Mouse (Mus musculus) thymus, postnatal 25 days (tissue): Measurements from ENCODE around the gene Ntm.

Source experiments
- DNase-seq: peaks from one replicate; pipeline ENCODE4 v3.0.0; 2022

Gene Ntm

DNA sequence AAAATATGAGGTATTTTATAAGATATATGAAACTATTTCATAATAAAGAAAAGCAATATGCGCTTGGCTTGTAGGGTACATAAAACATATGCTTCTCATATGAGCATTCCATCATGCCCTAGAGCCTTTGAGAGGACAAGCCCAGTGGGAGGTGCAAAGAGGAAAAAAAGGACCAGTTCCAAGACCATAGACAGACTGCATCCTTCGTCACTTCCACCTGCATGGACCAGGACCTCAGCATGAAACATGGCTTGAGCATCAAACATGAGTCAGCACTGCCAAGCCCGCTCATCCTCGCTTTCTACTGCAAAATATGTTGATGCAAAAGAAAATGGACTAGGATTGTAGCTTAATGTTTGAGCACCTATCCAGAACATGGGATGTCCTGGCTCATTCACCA is 569.8 kb downstream of the Ntm start:
- no peak for DNase-seq

DNA sequence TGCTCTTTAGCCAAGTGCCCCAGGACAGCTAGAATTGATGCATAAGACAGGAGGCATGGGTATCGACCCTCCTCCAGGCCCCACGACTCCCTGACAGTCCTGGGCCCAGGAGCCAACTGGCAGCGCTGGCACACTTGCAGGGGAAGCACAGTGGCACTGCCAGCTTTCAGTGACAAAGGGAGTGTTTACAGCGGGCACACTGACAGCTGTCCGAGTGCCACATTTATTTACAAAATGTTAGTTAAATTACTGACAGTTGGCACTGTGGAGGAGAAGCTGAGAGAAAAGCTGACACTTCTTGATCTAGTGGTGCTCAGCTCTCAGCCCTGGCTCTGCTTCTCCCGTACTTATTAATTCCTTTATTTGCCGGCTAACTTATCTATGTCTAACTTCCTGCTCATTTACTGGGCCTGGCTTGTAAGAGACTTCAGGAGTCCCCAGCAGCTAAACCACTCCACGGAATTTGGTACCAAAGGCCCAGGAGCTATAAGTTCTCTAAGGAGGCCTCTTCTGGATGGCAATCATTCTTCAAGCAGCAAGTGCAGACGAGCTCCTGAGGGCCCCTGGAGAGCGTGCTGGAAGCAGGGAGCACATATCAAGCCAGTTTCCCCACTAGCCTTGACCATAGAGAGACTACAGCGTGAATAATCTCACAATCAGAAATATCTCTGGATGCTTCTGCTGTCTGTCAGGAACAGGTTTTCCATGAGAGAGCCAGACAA is 572.0 kb downstream of the Ntm start:
- no peak for DNase-seq

DNA sequence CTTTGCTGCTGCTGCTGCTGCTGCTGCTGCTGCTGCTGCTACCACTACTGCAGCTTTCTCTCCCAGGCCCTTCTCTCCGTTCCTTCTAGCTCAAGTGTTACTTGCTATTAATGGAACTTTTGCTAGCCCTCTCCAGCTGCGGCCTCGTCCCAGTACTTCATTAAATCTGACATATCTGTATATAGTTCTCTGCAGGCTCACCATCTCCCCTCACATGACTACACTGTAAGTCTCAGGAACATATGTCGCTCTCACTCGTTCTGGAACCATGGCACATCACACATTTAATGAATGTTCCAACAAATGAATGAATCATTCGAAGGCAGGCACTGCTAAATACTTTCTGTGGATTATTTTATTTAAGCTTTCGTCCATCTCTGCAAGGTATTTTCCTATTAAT is 573.7 kb downstream of the Ntm start:
- no peak for DNase-seq

DNA sequence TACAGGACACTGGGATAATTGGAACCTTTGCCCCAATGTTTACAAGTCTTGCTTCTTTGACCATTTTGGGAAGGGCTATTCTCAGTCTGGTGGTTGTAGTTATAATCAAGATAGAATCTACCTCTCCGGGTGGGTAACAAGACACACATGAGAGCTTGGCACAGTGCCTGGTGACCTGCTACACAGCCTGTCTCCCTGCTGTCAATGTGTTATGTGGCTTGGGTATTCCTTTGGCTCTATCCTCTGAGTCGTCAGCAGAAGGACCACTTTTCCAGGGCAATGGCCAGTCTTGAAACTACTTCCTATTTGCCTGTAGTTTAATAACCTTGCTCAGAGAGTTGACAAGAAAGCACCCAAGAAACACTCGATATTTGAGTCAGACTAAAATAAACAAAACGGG is 575.8 kb downstream of the Ntm start:
- no peak for DNase-seq

DNA sequence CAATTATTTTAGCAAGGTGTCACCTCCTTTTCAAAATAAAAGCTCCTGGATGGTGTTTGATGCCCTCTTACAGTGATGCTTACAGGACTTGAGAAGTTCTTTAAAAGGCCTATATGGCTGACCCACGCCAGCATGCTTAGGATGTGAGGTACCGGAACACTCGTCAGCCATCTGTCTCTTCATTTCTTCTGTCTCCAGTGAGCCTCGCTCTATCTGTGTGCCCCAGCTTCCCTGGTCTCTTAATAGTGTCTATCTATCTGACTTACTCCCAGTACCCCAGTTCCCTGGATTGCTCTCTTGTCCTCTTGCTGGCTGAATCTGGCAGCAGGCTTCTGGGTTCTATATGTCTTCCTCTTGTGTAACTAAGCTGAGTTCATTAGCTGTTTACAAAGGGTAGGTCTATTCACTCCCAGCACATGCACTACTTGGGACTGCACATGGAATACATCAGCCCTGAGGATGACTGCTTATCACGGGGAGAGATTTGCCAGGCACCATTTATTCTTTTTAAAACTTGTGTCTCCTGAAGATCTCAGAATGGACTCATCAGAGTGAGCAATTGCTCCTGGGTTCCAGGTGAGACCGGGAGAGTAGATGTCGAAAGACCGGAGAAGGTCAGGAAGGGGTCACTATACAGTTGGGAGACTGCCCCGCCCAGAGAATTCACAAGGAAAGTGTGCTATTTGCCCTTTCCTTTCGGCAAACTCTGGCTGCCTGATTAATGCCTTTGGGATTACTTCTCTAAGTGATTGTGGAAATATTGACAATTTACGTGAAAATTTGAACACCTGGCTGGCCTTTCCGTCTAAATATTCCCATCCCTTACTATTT is 585.6 kb downstream of the Ntm start:
- DNase-seq, result no peak

DNA sequence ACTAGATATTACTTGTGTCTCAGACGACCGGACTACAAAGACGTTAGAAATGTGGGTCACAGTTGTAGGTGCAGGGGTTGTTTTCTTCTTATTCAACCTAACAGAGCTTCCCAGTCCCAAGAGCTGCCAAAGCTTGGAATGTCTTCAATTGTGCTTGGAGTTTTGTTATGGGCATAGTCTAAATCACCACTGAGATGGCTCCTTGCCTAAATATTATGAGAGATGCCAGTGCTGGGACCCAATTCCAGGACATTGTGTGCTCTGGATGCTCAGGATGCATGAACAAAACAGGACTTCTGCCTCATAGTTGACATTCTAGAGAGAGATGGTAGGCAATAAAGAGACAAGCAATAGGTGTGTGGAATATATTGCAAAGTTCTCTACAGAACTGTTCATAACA is 591.6 kb downstream of the Ntm start:
- DNase-seq, result no peak

DNA sequence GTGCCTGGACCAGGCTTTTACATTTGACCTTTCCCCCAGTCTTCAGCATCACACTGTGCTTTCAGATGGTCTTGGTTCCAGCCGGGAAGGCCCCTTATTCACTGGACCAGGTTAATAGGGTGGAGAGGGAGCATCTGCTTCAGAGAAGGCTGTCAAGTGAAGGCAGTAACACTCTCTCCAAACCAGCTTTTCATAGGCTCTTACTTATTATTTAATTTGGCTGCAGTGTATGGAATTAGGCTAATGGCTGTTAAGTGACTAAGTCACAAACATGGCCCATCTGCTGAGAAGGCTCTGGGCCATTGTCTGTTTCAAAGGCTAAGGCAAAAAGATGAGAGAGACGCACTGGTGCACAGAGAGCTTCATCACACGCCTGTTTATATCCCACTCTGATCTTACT is 593.3 kb downstream of the Ntm start:
- DNase-seq, result no peak

DNA sequence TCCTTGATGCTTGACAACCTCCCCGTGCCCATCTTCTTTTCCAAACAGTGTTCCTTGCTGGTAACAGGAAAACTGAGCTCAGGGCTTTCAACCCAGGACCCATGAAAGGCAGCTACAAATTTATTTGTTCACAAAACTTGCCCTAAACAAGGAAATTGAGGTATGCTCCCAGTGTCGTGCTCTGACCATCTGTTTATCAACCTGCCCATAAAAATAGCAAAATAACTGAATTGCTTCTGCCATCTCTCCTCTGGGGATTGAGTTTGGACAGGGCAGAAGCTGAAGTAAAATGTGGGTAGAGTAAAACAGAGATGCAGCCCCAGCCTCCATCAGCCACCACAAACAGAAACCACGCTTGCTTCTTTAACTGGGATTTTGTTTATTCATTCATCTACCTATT is 594.6 kb downstream of the Ntm start:
- no peak for DNase-seq

DNA sequence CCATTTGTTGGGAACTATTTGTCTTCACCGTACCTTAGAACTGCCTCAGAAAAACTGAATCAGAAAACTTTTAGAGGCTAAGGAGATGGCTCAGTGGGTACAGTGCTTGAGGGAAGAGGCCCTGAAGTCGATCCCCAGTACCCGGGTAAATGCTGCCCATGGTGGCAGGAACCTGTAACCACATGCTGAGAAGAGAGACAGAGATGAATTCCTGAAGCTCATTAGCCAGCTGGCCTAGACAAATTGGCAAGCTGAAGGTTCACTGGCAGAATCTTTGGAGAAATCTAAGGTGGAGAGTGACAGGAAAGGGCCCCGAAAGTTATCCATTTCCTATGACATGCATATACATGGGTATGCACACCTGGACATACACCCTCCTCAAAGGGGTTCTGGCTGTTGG is 605.1 kb downstream of the Ntm start:
- DNase-seq, result no peak

DNA sequence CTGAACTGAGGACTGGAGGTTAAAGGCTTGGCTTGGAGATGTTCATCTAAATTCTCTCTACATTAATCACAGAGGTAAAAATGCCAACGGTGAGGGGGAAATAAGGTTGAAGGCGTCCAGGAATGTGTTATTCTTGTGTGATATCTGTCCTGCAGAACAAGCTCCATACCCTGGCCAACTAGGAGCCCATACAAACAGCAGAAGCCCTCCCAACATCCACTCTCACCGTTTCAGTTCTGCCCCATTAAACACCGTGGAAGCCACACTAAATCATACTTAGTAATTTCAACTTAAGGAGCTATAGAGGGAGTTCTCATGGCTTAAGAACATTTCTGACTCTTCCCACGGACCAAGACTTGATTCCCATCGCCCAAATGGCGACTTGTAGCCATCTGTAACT is 620.6 kb downstream of the Ntm start:
- no peak for DNase-seq

DNA sequence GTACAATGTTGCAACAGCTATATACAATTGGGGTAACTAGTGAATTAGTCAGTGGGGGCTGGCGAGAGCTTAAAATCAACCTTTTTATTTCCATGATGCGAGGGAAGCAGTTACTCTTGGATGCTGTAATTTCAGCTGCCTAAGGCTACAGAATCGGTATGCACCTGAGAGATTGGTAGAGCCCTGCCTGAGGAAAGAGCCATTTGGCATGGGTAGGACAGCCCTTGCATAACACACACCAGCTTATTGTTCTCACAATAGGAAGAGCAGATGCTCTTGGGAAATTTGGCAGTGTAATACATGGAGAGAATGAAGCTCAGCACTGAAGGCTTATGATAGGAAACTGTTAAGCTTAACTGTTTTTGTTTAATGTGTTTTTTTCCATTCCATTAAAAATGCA is 621.6 kb downstream of the Ntm start:
- DNase-seq, result no peak

DNA sequence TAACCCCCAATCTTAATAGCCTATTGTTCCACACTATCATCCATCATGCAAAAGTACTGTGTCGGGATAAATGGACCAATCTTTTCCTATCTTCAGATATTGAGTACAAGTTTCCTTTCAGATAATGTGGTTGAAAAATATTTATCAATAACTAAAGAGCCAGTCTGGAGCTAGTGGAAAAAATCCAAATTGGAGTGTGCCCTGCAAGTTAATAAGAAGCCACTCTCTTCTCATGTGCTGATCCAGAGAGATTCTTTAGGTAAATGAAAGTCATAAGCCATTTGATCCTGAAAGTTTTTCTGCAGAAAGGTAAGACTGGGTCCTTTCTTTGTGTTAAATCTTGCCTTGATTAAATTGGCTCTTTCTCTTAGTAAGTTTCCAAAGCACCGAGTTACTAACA is 627.3 kb downstream of the Ntm start:
- no peak for DNase-seq

DNA sequence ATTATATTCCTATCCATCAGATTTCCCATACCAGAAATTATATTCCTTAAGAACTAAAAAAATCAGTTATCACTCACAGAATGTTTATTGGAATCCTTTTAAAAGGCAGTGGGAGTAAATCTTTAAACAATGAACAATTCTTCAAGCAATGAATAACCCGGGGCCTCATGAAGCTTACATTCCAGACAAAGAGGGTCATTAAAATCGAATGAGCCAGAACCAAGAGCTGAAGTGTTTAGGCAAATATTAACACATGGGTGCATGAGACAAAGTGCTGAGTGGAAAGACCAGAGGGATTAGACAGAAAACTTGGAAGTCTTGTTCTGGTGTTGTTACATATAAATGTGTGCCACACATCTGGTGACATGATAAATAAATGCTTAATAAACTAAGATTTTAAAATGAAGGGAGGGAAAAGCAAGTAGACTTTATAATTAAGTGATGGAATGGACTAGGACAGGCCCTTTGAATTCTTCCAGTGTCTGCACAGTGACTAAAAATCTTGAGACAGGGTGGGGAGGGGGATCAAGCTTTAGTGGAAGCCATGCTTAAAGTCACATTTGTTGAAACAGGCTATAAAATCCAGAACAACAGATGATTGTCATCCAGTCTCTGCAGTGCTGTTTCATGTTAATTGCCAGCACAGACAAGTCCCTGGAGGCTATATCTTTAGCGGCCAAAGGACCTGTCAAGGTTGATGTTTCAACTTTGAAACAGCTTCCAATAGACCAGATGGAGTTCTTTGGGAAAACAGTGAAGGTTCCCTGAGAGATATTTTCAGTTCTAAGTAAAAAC is 630.4 kb downstream of the Ntm start:
- no peak for DNase-seq

DNA sequence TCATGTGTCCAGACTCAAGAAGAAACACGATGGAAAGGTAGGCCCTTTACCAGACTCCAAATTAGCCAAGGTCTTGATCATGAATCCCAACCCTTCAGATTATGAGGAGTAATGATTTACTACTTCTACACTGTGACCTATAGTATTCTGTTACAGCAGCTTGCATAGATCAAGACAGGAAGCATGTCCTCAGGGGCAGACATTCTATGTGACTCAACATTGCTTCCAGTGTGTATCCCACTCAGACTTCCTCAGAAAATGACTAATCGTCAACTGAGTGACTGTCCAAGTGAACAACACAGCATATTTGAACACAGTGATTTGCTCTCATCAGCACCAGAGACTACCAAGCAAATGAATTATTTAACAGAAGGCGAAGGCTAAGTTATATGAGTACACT is 632.5 kb downstream of the Ntm start:
- DNase-seq, result no peak

DNA sequence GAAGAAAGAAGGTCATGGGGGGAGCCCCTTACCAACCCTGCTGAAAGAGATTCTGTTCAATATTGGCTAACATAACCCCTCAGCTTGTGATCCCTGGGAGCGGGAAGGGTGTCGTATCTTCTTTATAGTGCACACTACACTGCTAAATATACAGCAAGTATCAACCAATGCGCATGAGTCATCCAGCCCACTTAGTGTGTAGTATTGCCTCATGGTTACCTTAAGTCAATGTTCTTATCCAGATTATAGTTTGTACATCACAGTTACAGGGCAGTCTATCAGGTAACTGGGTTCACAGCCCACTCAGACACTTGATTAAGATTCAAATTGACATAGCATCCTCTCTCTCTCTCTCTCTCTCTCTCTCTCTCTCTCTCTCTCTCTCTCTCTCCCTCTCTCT is 636.7 kb downstream of the Ntm start:
- DNase-seq, result no peak

DNA sequence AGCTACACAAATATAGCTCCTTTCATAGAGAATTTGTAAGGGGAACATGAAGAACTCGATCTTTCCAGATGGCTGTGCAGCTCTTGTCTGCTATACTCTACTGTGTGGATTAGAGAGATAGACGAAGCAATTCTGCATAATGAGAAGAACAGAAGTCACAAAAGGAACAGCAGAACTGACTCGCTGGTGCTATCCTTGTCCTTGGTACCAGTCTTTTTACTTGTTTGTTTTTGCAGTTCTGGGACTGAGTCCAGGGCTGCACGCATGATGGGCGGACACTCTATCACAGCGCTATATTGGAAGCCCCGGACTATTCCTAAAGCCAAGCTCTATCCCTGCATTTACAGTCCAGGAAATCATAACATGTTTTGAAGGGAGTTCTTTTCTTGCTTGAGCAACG is 637.8 kb downstream of the Ntm start:
- no peak for DNase-seq

DNA sequence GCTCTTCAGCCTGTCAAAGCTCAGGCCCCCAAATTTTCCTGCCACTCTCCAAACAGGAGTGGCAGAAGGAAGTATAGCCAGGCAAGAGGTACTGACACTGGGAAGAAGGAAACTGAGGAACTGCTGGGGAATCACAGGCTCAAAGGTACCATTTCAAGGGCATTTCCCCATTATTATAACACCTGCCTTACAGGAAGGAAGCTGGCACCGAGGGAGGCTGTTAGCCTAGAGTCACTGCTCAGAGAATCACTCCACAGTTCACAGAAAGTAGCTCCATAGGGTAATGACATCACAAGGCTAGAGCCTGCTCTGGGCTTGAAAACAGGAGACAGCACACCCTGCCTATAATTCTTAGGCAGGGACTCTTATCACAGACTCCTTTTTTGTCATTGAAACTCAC is 643.7 kb downstream of the Ntm start:
- no peak for DNase-seq

DNA sequence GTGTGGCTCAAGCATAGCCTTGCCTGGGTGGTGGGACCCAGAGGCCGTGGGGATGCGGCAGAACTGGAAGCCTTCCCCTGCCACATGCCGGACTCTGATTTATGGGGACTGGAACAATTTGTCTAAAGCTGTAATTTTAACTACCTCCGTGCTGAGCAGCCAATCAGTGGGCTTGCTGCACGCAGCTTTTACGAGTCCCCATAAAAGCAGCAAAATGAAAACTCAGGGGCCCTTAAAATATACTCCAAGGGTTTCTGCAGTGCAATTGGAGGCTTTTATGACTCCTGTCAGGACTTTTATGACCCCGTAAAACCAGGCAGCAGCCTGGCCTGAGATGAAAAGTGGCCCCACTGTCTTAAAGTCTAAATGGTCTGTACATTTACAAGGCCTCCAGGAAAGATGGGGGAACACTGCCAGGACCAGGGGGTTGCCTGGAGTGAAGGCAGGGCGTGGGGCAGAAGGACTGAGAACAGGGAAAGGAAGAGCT is 644.2 kb downstream of the Ntm start:
- DNase-seq, result no peak

DNA sequence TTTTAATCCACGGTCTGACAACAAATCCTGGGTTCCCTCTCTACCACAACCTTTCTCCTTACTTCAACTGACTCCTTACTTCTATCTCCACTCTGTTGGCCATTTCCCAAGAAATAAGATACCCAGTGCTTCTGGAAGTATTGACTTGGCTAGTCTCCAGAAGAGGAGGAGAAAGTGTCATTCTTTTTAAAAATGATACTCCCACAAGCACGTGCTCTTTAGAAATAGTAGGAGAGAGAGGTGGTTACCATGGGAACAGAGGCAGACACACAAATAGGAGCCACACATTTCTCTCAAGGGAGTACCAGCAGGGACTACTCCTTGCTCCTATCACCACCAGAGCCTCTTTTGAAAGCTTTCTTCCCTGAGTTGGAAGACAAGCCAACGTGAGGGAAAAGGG is 645.3 kb downstream of the Ntm start:
- no peak for DNase-seq

DNA sequence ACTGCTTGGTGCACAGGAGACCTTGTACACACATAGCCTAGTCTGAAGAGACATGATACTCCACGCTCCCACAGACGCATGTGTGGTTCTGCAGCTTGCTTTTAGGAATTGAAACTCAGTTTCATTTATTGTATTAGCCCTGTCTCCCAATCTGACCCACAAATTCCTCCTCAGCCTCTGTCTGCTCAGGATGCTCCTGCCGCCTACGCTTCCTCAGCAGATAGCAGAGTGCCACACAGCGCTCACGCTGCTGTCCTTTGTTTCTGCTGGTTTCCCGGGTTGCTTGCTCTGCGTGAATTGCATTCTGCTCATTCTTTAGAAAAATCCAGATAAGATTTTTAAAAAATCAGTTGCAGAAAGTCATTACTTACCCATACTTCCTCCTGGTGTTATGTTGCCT is 647.1 kb downstream of the Ntm start:
- no peak for DNase-seq

DNA sequence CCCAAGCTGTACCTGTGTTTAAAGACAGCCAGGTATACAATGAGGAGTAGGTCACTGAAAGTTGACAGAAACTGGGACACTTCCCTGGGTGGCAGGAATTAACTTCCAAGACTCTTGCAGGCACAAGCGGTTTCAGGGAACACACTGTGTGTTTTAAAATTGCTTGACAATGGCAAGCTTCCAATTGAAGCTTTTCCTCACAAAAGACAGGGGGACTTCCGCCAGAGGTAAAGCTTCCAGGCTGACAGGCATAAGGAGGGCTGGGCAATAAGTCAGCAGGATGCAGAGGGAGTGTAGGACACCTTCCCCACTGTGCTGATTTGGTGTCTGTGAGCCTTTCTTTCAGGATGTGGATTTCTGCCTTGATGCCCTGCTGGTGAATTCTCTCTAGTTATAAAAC is 656.0 kb downstream of the Ntm start:
- DNase-seq, result no peak

DNA sequence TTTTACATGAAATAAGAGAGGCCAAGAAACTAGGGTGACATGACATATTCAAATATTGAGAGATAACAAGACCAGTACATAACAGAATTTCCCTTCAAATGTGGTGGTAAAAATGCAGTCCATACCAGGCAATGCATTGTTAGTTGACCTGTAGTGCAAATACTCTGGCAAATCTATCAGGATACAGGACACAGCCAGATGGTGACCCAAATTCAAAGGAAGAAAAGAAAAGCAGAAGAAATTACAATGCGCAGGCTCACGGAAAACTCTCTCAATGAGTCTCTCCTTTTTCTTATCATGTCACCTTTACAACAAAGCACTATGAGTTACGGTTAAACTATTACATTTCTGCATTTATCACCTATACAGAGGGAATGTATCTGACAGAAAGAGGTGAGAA is 664.6 kb downstream of the Ntm start:
- DNase-seq, result no peak

DNA sequence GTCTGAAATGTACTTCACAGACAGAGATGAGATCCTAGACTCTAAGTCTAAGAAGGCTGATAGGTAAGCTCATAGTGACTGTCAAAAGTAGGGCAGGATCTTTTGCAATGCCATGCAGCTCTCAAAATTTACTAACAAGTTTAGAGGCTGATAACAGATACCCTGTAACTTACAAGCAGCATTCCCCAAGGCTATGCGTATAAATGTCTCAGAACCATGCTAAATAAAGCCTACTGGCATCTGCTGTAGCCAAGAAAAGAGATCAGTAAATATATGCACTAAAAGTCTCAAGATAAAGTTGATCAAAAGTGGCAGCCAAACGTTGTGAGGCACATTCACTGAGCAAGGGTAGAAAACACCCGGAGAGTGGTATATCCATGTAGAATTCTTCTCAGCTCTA is 666.2 kb downstream of the Ntm start:
- no peak for DNase-seq
